Mouse (Mus musculus): Measurements from ENCODE around the gene Msh3. TPM values are rescaled to one million over a fixed set of nuclear protein-coding genes. Genes with fewer than 3 reads are reported as not detected.

The Msh3 gene
- polyA plus RNA-seq, 2 experiments, result 10.0 to 11.5 TPM

DNA sequence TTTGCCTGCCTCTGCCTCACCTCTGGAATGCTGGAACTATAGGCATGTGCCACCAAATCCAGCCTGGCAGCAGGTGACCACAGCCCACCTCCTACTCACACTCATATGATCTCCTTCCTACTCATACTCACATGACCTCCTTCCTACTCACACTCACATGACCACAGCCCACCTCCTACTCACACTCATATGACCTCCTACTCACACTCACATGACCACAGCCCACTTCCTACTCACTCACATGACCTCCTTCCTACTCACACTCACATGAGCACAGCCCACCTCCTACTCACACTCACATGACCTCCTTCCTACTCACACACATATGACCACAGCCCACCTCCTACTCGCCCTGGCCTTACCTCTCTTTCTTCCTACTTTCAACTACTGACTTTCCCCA, 17.9 kb downstream of the Msh3 start:
- no peak for TF ChIP-seq CTCF (IDR thresholded peaks at IDR 0.05; ENCODE audit: low read depth)
- no peak for TF ChIP-seq EP300 (IDR thresholded peaks at IDR 0.05; ENCODE audit: low read depth)
- Histone ChIP-seq H3K27me3 (ENCODE audit: control insufficient read depth, insufficient read depth, low read length) (no peaks in the 10 kb centered on the region), H3K27ac (no peak overlapping the region), H3K9me3 (ENCODE audit: control insufficient read depth, low read length) (no peaks in the 10 kb centered on the region), H3K4me2 (ENCODE audit: low read depth) (no peak overlapping the region), H3K4me3 (ENCODE audit: insufficient read depth in 1 of 2, low read depth in 2 of 2, low read length in 2 of 2) (no peak overlapping the region), H3K4me1 (replicated peaks; ENCODE audit: control insufficient read depth in 2 of 2, insufficient read depth in 2 of 2, low read length in 1 of 2) (no peaks in the 10 kb centered on the region), H3K36me3 (replicated peaks; ENCODE audit: control insufficient read depth, insufficient read depth, low read depth) (no peaks in the 10 kb centered on the region; the same call in 1 of the 2 replicates), H3K9ac (replicated peaks) (no peak overlapping the region)
- WGBS (ENCODE audit: insufficient replicate concordance), result 65% methylated on average over 1 of the region's 1 CpGs
- ATAC-seq (ENCODE audit: insufficient read depth), result no peak
- DNase-seq (ENCODE audit: low read depth in 3 of 3, low spot score in 3 of 3), result no peak

GRCm38 (mm10) chr13:92332103-92332879, 22.5 kb downstream of the Msh3 start:
- Histone ChIP-seq H3K4me1 (replicated peaks; ENCODE audit: control insufficient read depth in 2 of 2, insufficient read depth in 2 of 2, low read length in 1 of 2) (peaks cover 0 to 3% of the 10 kb centered on the region in 2 experiments; a peak in 1 of 4 replicates), H3K4me3 (ENCODE audit: insufficient read depth in 1 of 2, low read depth in 2 of 2, low read length in 2 of 2) (no peak overlapping the region), H3K36me3 (replicated peaks; ENCODE audit: control insufficient read depth, insufficient read depth, low read depth) (no peaks in the 10 kb centered on the region), H3K27me3 (ENCODE audit: control insufficient read depth, insufficient read depth, low read length) (no peaks in the 10 kb centered on the region), H3K9ac (replicated peaks) (no peak overlapping the region), H3K9me3 (ENCODE audit: control insufficient read depth, low read length) (no peaks in the 10 kb centered on the region), H3K4me2 (ENCODE audit: low read depth) (no peak overlapping the region), H3K27ac (no peak overlapping the region)
- WGBS (ENCODE audit: insufficient replicate concordance), result 84% methylated on average over 15 of the region's 15 CpGs
- no peak for ATAC-seq (ENCODE audit: insufficient read depth)
- TF ChIP-seq EP300 (IDR thresholded peaks at IDR 0.05; ENCODE audit: low read depth), result no peak
- no peak for TF ChIP-seq CTCF (IDR thresholded peaks at IDR 0.05; ENCODE audit: low read depth)
- DNase-seq (ENCODE audit: low read depth in 3 of 3, low spot score in 3 of 3), result no peak

DNA sequence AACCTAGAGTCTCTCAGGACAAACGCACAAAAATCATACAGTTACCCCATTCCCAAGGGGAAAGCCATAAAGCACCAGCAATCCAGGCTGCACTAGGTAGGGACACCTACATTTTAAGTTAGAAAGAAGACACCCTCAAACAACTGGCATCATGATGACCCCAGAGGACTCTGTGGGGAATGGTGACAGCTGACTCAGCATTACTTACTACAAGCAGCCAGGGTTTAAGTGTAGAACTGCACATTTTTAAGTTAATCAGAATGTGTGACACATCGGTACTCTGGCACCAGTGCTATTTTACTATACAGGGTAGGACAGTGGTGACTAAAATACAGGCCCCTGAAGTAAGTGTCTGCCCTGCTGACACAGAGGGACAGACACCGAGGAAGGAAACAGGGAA, 24.2 kb downstream of the Msh3 start:
- no peak for DNase-seq (ENCODE audit: low read depth in 3 of 3, low spot score in 3 of 3)
- no peak for ATAC-seq (ENCODE audit: insufficient read depth)
- H3K27me3 ChIP-seq (ENCODE audit: control insufficient read depth, insufficient read depth, low read length), result no peaks in the 10 kb centered on the region
- peaks cover 0 to 5% of the 10 kb centered on the region in 2 experiments; a peak in 1 of 4 replicates for H3K4me1 ChIP-seq (replicated peaks; ENCODE audit: control insufficient read depth in 2 of 2, insufficient read depth in 2 of 2, low read length in 1 of 2)
- no peaks in the 10 kb centered on the region for H3K36me3 ChIP-seq (replicated peaks; ENCODE audit: control insufficient read depth, insufficient read depth, low read depth)
- no peak overlapping the region for H3K4me2 ChIP-seq (ENCODE audit: low read depth)
- H3K9ac ChIP-seq (replicated peaks), result no peak overlapping the region
- H3K4me3 ChIP-seq (ENCODE audit: insufficient read depth in 1 of 2, low read depth in 2 of 2, low read length in 2 of 2), result no peak overlapping the region
- TF ChIP-seq CTCF (IDR thresholded peaks at IDR 0.05; ENCODE audit: low read depth) (no peak), EP300 (IDR thresholded peaks at IDR 0.05; ENCODE audit: low read depth) (no peak)
- no peaks in the 10 kb centered on the region for H3K9me3 ChIP-seq (ENCODE audit: control insufficient read depth, low read length)
- WGBS (ENCODE audit: insufficient replicate concordance), result 85% methylated on average over 3 of the region's 3 CpGs
- H3K27ac ChIP-seq, result no peak overlapping the region

DNA sequence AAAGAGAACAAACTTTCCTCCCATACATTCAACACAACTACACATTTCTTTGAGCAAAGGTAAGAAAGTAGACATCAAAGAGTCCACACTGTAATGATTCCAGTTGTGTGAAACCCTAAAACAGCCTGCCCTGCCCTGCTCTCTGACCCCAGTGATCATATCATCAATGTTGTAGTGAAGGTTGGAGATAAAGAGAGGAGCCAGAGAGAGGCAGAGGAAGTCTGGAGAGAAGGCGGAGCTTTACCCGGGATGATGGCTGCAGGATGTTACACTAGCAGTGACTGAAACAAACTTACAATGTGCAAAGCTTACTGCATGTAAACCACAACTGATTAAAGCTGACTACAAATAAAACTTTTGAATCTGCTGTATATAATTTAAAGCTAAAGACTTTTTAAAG, 26.8 kb downstream of the Msh3 start:
- Histone ChIP-seq H3K36me3 (replicated peaks; ENCODE audit: control insufficient read depth, insufficient read depth, low read depth) (no peaks in the 10 kb centered on the region), H3K4me2 (ENCODE audit: low read depth) (no peak overlapping the region), H3K9me3 (ENCODE audit: control insufficient read depth, low read length) (no peaks in the 10 kb centered on the region), H3K27me3 (ENCODE audit: control insufficient read depth, insufficient read depth, low read length) (no peaks in the 10 kb centered on the region), H3K4me3 (ENCODE audit: insufficient read depth in 1 of 2, low read depth in 2 of 2, low read length in 2 of 2) (no peak overlapping the region), H3K4me1 (replicated peaks; ENCODE audit: control insufficient read depth in 2 of 2, insufficient read depth in 2 of 2, low read length in 1 of 2) (peaks cover 0 to 5% of the 10 kb centered on the region in 2 experiments; a peak in 1 of 4 replicates), H3K9ac (replicated peaks) (no peak overlapping the region), H3K27ac (no peak overlapping the region)
- ATAC-seq (ENCODE audit: insufficient read depth) (no peak), DNase-seq (ENCODE audit: low read depth in 3 of 3, low spot score in 3 of 3) (no peak)
- WGBS (ENCODE audit: insufficient replicate concordance), result 53% methylated on average over 2 of the region's 2 CpGs
- no peak for TF ChIP-seq CTCF (IDR thresholded peaks at IDR 0.05; ENCODE audit: low read depth)

DNA sequence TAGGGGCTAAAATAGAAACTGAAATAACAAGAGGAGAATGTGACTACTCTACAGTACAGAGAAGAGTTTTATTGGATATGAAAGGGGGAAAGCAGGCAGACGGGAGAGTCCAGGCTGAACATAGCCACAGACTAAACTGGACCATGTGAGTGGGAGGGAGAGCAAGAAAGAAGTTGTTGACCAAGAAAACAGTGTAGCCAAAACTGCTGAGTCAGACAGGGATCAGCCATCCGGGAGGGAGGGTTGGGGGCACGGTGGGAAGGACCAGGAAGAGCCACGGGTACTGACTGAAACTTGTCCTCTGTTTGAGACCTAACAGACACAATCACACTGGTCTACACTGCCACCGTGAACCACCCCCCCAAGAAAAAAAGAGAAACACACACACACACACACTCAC, 28.8 kb downstream of the Msh3 start:
- peaks cover 0 to 5% of the 10 kb centered on the region in 2 experiments; a peak in 1 of 4 replicates for H3K4me1 ChIP-seq (replicated peaks; ENCODE audit: control insufficient read depth in 2 of 2, insufficient read depth in 2 of 2, low read length in 1 of 2)
- H3K9ac ChIP-seq (replicated peaks), result no peak overlapping the region
- H3K27me3 ChIP-seq (ENCODE audit: control insufficient read depth, insufficient read depth, low read length), result no peaks in the 10 kb centered on the region
- ATAC-seq (ENCODE audit: insufficient read depth), result no peak
- H3K4me2 ChIP-seq (ENCODE audit: low read depth), result no peak overlapping the region
- no peaks in the 10 kb centered on the region for H3K9me3 ChIP-seq (ENCODE audit: control insufficient read depth, low read length)
- H3K36me3 ChIP-seq (replicated peaks; ENCODE audit: control insufficient read depth, insufficient read depth, low read depth), result no peaks in the 10 kb centered on the region
- DNase-seq (ENCODE audit: low read depth in 3 of 3, low spot score in 3 of 3), result no peak
- TF ChIP-seq CTCF (IDR thresholded peaks at IDR 0.05; ENCODE audit: low read depth) (no peak), EP300 (IDR thresholded peaks at IDR 0.05; ENCODE audit: low read depth) (no peak)
- WGBS (ENCODE audit: insufficient replicate concordance), result 55% methylated on average over 5 of the region's 5 CpGs
- no peak overlapping the region for H3K4me3 ChIP-seq (ENCODE audit: insufficient read depth in 1 of 2, low read depth in 2 of 2, low read length in 2 of 2)
- no peak overlapping the region for H3K27ac ChIP-seq

Data from liver, embryonic 14.5 days (tissue).